Mouse (Mus musculus) left cerebral cortex, adult 8-10 months (tissue): Measurements from ENCODE around the gene Eme2. TPM values are rescaled to one million over a fixed set of nuclear protein-coding genes. Genes with fewer than 3 reads are reported as not detected.
A peak's percentile ranks its signal among the peaks of the same experiment; 100 is the strongest.

Experiments used
- DNase-seq, 2 experiments: peaks; one replicate each; pipeline ENCODE4 v3.0.0; 2022; ENCODE audit warnings: low spot score in 2 of 2
- total RNA-seq, 4 experiments: library from RNA; stranded (reverse); gene quantifications; 2 replicates each; pipeline ENCODE4 v1.2.4; 2022

The Eme2 gene
- total RNA-seq, 4 experiments from 2014 or later: 44.3 to 57.5 (median 48.6) TPM

- DNase-seq: no peak
These were observed 17.4 kb downstream of the Eme2 start for GRCm38 (mm10) chr17:24877336-24878116.

GRCm38 (mm10) chr17:24874989-24875388 lies 19.9 kb downstream of the Eme2 start:
- DNase-seq: no peak

GRCm38 (mm10) chr17:24874405-24874745 lies 20.5 kb downstream of the Eme2 start:
- DNase-seq: no peak

- no peak for DNase-seq
These were observed 21.0 kb downstream of the Eme2 start for GRCm38 (mm10) chr17:24873695-24874404.

- no peak for DNase-seq
These were observed 27.0 kb downstream of the Eme2 start for GRCm38 (mm10) chr17:24867914-24868313.

GRCm38 (mm10) chr17:24865776-24866175 lies 29.1 kb downstream of the Eme2 start, which contains the start of gene Igfals:
TSS of gene Igfals (plus strand) at chr17:24865997.
- no peak for DNase-seq

- DNase-seq: no peak
These were observed 33.1 kb downstream of the Eme2 start for GRCm38 (mm10) chr17:24861785-24862184.

- DNase-seq: no peak
These were observed 34.8 kb downstream of the Eme2 start for GRCm38 (mm10) chr17:24860076-24860475.

GRCm38 (mm10) chr17:24858967-24859366 lies 35.9 kb downstream of the Eme2 start:
- no peak for DNase-seq

- no peak for DNase-seq
These were observed 36.9 kb downstream of the Eme2 start for GRCm38 (mm10) chr17:24857831-24858470.

GRCm38 (mm10) chr17:24856589-24856988 lies 38.3 kb downstream of the Eme2 start:
- no peak for DNase-seq

GRCm38 (mm10) chr17:24855838-24856464 lies 38.9 kb downstream of the Eme2 start:
- DNase-seq: no peak

GRCm38 (mm10) chr17:24851381-24852125 lies 43.3 kb downstream of the Eme2 start:
- no peak for DNase-seq

GRCm38 (mm10) chr17:24850773-24851127 lies 44.1 kb downstream of the Eme2 start:
- no peak for DNase-seq

GRCm38 (mm10) chr17:24850065-24850772 lies 44.7 kb downstream of the Eme2 start, which contains the start of gene Fahd1:
TSS of gene Fahd1 (minus strand) at chr17:24850364.
- DNase-seq: peak; percentile 94 to 97

GRCm38 (mm10) chr17:24849733-24850064 lies 45.2 kb downstream of the Eme2 start:
- no peak for DNase-seq

- no peak for DNase-seq
These were observed 46.3 kb downstream of the Eme2 start for GRCm38 (mm10) chr17:24848600-24849031.

- no peak for DNase-seq
These were observed 47.5 kb downstream of the Eme2 start for GRCm38 (mm10) chr17:24847386-24847785.

- DNase-seq: no peak
These were observed 50.4 kb downstream of the Eme2 start for GRCm38 (mm10) chr17:24844525-24844924.

- DNase-seq: no peak
These were observed 52.3 kb downstream of the Eme2 start for GRCm38 (mm10) chr17:24842631-24843030.

- no peak for DNase-seq
These were observed 53.8 kb downstream of the Eme2 start for GRCm38 (mm10) chr17:24841133-24841532.
